Mouse (Mus musculus) C2C12 (cell line): ENCODE data around the gene Igsf9b. TPM values are rescaled to one million over a fixed set of nuclear protein-coding genes. Genes with fewer than 3 reads are reported as not detected.

ENCODE experiments used
- H3K27me3 ChIP-seq: one replicate; pipeline ENCODE4 v1.6.1; 2011; ENCODE audit not compliant: control insufficient read depth, insufficient read depth, insufficient read length
- H3K36me3 ChIP-seq: one replicate; pipeline ENCODE4 v1.6.1; 2011; ENCODE audit not compliant: control insufficient read depth, insufficient read depth
- H3K4me3 ChIP-seq: one replicate; pipeline ENCODE4 v1.5.1; 2011; ENCODE audit warnings: mild to moderate bottlenecking, control low read depth; ENCODE audit not compliant: poor library complexity, insufficient read depth, severe bottlenecking
- H3K79me2 ChIP-seq: one replicate; pipeline ENCODE4 v1.6.1; 2011; ENCODE audit not compliant: control insufficient read depth, insufficient read depth
- H3K79me3 ChIP-seq: one replicate; pipeline ENCODE4 v1.6.1; 2011; ENCODE audit warnings: low read depth, control low read depth
- H3ac ChIP-seq: one replicate; pipeline ENCODE3; 2011; ENCODE audit warnings: low read depth; ENCODE audit not compliant: control insufficient read depth, insufficient read length
- CEBPB ChIP-seq: IDR thresholded peaks from one replicate; pipeline ENCODE4 v1.6.1; 2011; ENCODE audit warnings: low read depth, mild to moderate bottlenecking, control low read depth, moderate library complexity
- CTCF ChIP-seq: IDR thresholded peaks from one replicate; pipeline ENCODE4 v1.5.1; 2011; ENCODE audit not compliant: control insufficient read depth, insufficient read depth, insufficient read length
- FOSL1 ChIP-seq: IDR thresholded peaks from one replicate; pipeline ENCODE4 v1.8.0; 2011; ENCODE audit warnings: mild to moderate bottlenecking, low read length; ENCODE audit not compliant: poor library complexity, insufficient read depth, severe bottlenecking
- MAX ChIP-seq: IDR thresholded peaks from one replicate; pipeline ENCODE4 v1.6.1; 2011; ENCODE audit warnings: mild to moderate bottlenecking, control low read depth
- MYOD1 ChIP-seq: IDR thresholded peaks from one replicate; pipeline ENCODE4 v1.6.1; 2011; ENCODE audit warnings: low read depth; ENCODE audit not compliant: control insufficient read depth, insufficient read length
- MYOG ChIP-seq: IDR thresholded peaks from one replicate; pipeline ENCODE4 v1.6.1; 2011; ENCODE audit not compliant: control insufficient read depth, insufficient read length; ENCODE audit errors: extremely low read depth
- USF1 ChIP-seq: IDR thresholded peaks from one replicate; pipeline ENCODE4 v1.6.1; 2011; ENCODE audit warnings: low read depth, mild to moderate bottlenecking, control low read depth, moderate library complexity
- polyA plus RNA-seq: library from polyadenylated mRNA; unstranded; fragments of >200 nt; fragmentation: generic; extraction: Trizol; gene quantifications from one replicate; pipeline ENCODE4 v1.2.1, GENCODE M21; 2012; ENCODE audit warnings: missing spikeins

The Igsf9b gene
- polyA plus RNA-seq, 1 experiment = 0.15 TPM

- H3K36me3 ChIP-seq = no peaks in the 10 kb centered on the region
- no peaks in the 10 kb centered on the region for H3K79me3 ChIP-seq
- no peak overlapping the region for H3ac ChIP-seq
- no peaks in the 10 kb centered on the region for H3K79me2 ChIP-seq
- H3K27me3 ChIP-seq = no peaks in the 10 kb centered on the region
- H3K4me3 ChIP-seq = no peak overlapping the region
- TF ChIP-seq USF1 = no peak
- TF ChIP-seq MAX = no peak
- TF ChIP-seq CEBPB = no peak
- no peak for TF ChIP-seq FOSL1
- no peak for TF ChIP-seq CTCF
- no peak for TF ChIP-seq MYOG
- TF ChIP-seq MYOD1 = no peak
These were observed 40.2 kb downstream of the Igsf9b start for GRCm38 (mm10) chr9:27339168-27339567.

- Histone ChIP-seq H3K79me3 (no peaks in the 10 kb centered on the region), H3ac (no peak overlapping the region), H3K79me2 (no peaks in the 10 kb centered on the region), H3K27me3 (no peaks in the 10 kb centered on the region), H3K4me3 (no peak overlapping the region), H3K36me3 (no peaks in the 10 kb centered on the region)
- TF ChIP-seq CEBPB (no peak), FOSL1 (no peak), MAX (no peak), MYOG (no peak), USF1 (no peak), CTCF (no peak)
These were observed 47.7 kb downstream of the Igsf9b start for GRCm38 (mm10) chr9:27346541-27347269.

- H3K79me3 ChIP-seq = no peaks in the 10 kb centered on the region
- no peak for TF ChIP-seq USF1
- H3ac ChIP-seq = no peak overlapping the region
- H3K27me3 ChIP-seq = no peaks in the 10 kb centered on the region
- no peak overlapping the region for H3K4me3 ChIP-seq
- H3K36me3 ChIP-seq = no peaks in the 10 kb centered on the region
- H3K79me2 ChIP-seq = no peaks in the 10 kb centered on the region
These were observed 54.1 kb downstream of the Igsf9b start for GRCm38 (mm10) chr9:27353082-27353481.

- H3K79me3 ChIP-seq = no peaks in the 10 kb centered on the region
- no peak overlapping the region for H3ac ChIP-seq
- TF ChIP-seq FOSL1 (no peak), MYOG (no peak)
- H3K79me2 ChIP-seq = no peaks in the 10 kb centered on the region
- no peaks in the 10 kb centered on the region for H3K36me3 ChIP-seq
- H3K4me3 ChIP-seq = no peak overlapping the region
- no peaks in the 10 kb centered on the region for H3K27me3 ChIP-seq
These were observed 58.9 kb downstream of the Igsf9b start for GRCm38 (mm10) chr9:27357893-27358292.

GRCm38 (mm10) chr9:27367231-27367630, 68.2 kb downstream of the Igsf9b start:
- Histone ChIP-seq H3K36me3 (no peaks in the 10 kb centered on the region), H3K79me2 (no peaks in the 10 kb centered on the region), H3ac (no peak overlapping the region), H3K27me3 (no peaks in the 10 kb centered on the region), H3K4me3 (no peak overlapping the region), H3K79me3 (no peaks in the 10 kb centered on the region)
- no peak for TF ChIP-seq FOSL1
- no peak for TF ChIP-seq MYOD1
- TF ChIP-seq MYOG = no peak
- TF ChIP-seq CTCF = no peak
- no peak for TF ChIP-seq CEBPB
- TF ChIP-seq USF1 = no peak
- no peak for TF ChIP-seq MAX

- H3K27me3 ChIP-seq = no peaks in the 10 kb centered on the region
- TF ChIP-seq MYOG (no peak), CTCF (no peak), CEBPB (no peak)
- H3K36me3 ChIP-seq = no peaks in the 10 kb centered on the region
- H3K4me3 ChIP-seq = no peak overlapping the region
- H3ac ChIP-seq = no peak overlapping the region
- H3K79me2 ChIP-seq = no peaks in the 10 kb centered on the region
- no peaks in the 10 kb centered on the region for H3K79me3 ChIP-seq
These were observed 70.1 kb downstream of the Igsf9b start for GRCm38 (mm10) chr9:27369108-27369507.
